Mouse (Mus musculus): Measurements from ENCODE around the gene Ezh1.

Ezh1 gene

GRCm38 (mm10) chr11:101173112-101173511, 53.2 kb downstream of the Ezh1 start:
- no peak for TF ChIP-seq GATA4 (IDR thresholded peaks at IDR 0.05; ENCODE audit: insufficient replicate concordance, low read length)

GRCm38 (mm10) chr11:101172434-101172815, 53.8 kb downstream of the Ezh1 start:
- TF ChIP-seq GATA4 (IDR thresholded peaks at IDR 0.05; ENCODE audit: insufficient replicate concordance, low read length) = no peak

GRCm38 (mm10) chr11:101171721-101172433, 54.4 kb downstream of the Ezh1 start:
- TF ChIP-seq GATA4 (IDR thresholded peaks at IDR 0.05; ENCODE audit: insufficient replicate concordance, low read length) = no peak

- TF ChIP-seq GATA4 (IDR thresholded peaks at IDR 0.05; ENCODE audit: insufficient replicate concordance, low read length) = no peak
Measured at GRCm38 (mm10) chr11:101170811-101171610, 55.3 kb downstream of the Ezh1 start, which contains the start of gene Plekhh3. Plekhh3 (minus strand) TSS chr11:101171351.

- TF ChIP-seq GATA4 (IDR thresholded peaks at IDR 0.05; ENCODE audit: insufficient replicate concordance, low read length) = no peak
Measured at GRCm38 (mm10) chr11:101170354-101170810, 55.9 kb downstream of the Ezh1 start, which contains the start of gene Cntnap1. Cntnap1 (plus strand) TSS chr11:101170523.

- TF ChIP-seq GATA4 (IDR thresholded peaks at IDR 0.05; ENCODE audit: insufficient replicate concordance, low read length) = no peak
Measured at GRCm38 (mm10) chr11:101169301-101170107, 56.8 kb downstream of the Ezh1 start.

GRCm38 (mm10) chr11:101168301-101168980, 57.8 kb downstream of the Ezh1 start:
- TF ChIP-seq GATA4 (IDR thresholded peaks at IDR 0.05; ENCODE audit: insufficient replicate concordance, low read length) = no peak

- TF ChIP-seq GATA4 (IDR thresholded peaks at IDR 0.05; ENCODE audit: insufficient replicate concordance, low read length) = no peak
Measured at GRCm38 (mm10) chr11:101167963-101168300, 58.3 kb downstream of the Ezh1 start.

- TF ChIP-seq GATA4 (IDR thresholded peaks at IDR 0.05; ENCODE audit: insufficient replicate concordance, low read length) = no peak
Measured at GRCm38 (mm10) chr11:101167211-101167962, 58.9 kb downstream of the Ezh1 start.

- TF ChIP-seq GATA4 (IDR thresholded peaks at IDR 0.05; ENCODE audit: insufficient replicate concordance, low read length) = no peak
Measured at GRCm38 (mm10) chr11:101166357-101166756, 59.9 kb downstream of the Ezh1 start.

- no peak for TF ChIP-seq GATA4 (IDR thresholded peaks at IDR 0.05; ENCODE audit: insufficient replicate concordance, low read length)
Measured at GRCm38 (mm10) chr11:101164677-101165580, 61.3 kb downstream of the Ezh1 start.

- no peak for TF ChIP-seq GATA4 (IDR thresholded peaks at IDR 0.05; ENCODE audit: insufficient replicate concordance, low read length)
Measured at GRCm38 (mm10) chr11:101164351-101164665, 62.0 kb downstream of the Ezh1 start.

All from liver, adult (tissue).